Mouse (Mus musculus) left cerebral cortex, postnatal 36 days (tissue): ENCODE results near the gene Dgke. TPM values are rescaled to one million over a fixed set of nuclear protein-coding genes. Genes with fewer than 3 reads are reported as not detected.

ENCODE experiments used
- DNase-seq, 2 experiments: peaks; one replicate each; pipeline ENCODE4 v3.0.0; 2021 to 2022; ENCODE audit warnings: low spot score in 2 of 2, mixed read lengths in 1 of 2
- intact Hi-C: fragments of 180-260 bp; cut with DNase I; formaldehyde crosslinking; loops from one replicate; pipeline ENCODE4 v1.15.1; 2025
- total RNA-seq, 2 experiments: library from RNA; stranded (reverse); gene quantifications; 2 replicates each; pipeline ENCODE4 v1.2.3; 2021

The Dgke gene
- total RNA-seq, 2 experiments from 2014 or later: 55.6 to 57.2 TPM

DNA sequence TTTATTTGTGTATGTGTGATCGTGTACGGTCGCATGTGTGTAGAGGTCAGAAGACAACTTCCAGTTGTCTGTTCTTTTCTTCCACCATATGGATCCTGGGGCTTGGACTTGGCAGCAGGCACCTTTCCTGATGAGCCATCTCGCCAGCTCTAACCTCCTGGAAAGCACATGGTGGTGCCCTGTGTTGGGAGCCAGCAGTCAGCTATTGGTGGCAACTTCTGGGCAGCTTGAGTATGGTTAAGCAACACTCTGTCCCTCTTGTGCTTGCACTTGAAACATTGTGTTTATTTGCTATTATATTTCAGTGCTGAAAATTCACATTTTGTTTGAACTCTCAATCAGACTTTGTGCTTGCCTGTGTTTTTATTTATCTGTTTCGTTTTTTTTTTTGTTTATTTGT is 77.7 kb downstream of the Dgke start:
- intact Hi-C loops: loop anchor here (5.0 kb wide), 1 partner anchor 48 kb away; no protein-coding TSS in a partner anchor
- DNase-seq: no peak

GRCm38 (mm10) chr11:88986616-88987015 is 80.0 kb downstream of the Dgke start:
- no peak for DNase-seq
- intact Hi-C loops: loop anchor here (5.0 kb wide), 1 partner anchor 51 kb away; no protein-coding TSS in a partner anchor

Other genes starting within 250 kb of the Dgke start
- gene Akap1, start 202.3 kb downstream of the Dgke start, total RNA-seq: 10 to 100 TPM; 41.6 to 43.1 TPM
- 10 to 100 TPM; 16.3 to 19.3 TPM for gene Scpep1, start 111.4 kb downstream of the Dgke start, total RNA-seq
- gene Elobl, start 99.9 kb downstream of the Dgke start, total RNA-seq: not detected
- 10 to 100 TPM; 20.6 to 21.1 TPM for gene Coil, start 96.6 kb downstream of the Dgke start, total RNA-seq
- gene Trim25, start 67.5 kb downstream of the Dgke start, total RNA-seq: 1 to 10 TPM; 4.1 to 4.9 TPM
- not detected for gene Gm525, start 7.0 kb upstream of the Dgke start, total RNA-seq
- 10 to 100 TPM; 14.1 to 15.3 TPM for gene Nog, start 235.5 kb upstream of the Dgke start, total RNA-seq